Mouse (Mus musculus): ENCODE measurements around the gene Dmxl2. TPM values are rescaled to one million over a fixed set of nuclear protein-coding genes. Genes with fewer than 3 reads are reported as not detected.

Gene Dmxl2
- total and polyA plus RNA-seq, 3 experiments: 6.1 to 238 (median 9.1) TPM

GRCm38 (mm10) chr9:54540801-54541200 lies 39.4 kb upstream of the Dmxl2 start:
- Histone ChIP-seq H3K27ac (ENCODE audit: control insufficient read depth, low read depth, low read length) (no peak overlapping the region), H3K27me3 (ENCODE audit: control insufficient read depth in 1 of 2, insufficient read depth in 2 of 2, low read length in 2 of 2) (peaks cover 0 to under 1% of the 10 kb centered on the region in 2 experiments; a peak in 1 of 4 replicates), H3K4me1 (ENCODE audit: control insufficient read depth in 1 of 2, insufficient read depth in 2 of 2, low read length in 2 of 2) (no peaks in the 10 kb centered on the region), H3K4me3 (ENCODE audit: control insufficient read depth in 1 of 2, insufficient read depth in 1 of 2, low read depth in 2 of 2, low read length in 2 of 2) (no peak overlapping the region), H3K79me2 (ENCODE audit: control insufficient read depth, insufficient read depth, low read length, poor library complexity) (no peaks in the 10 kb centered on the region), H3K9ac (ENCODE audit: control insufficient read depth, low read depth, low read length, poor library complexity, severe bottlenecking) (no peak overlapping the region), H3K9me3 (replicated peaks; ENCODE audit: insufficient read depth, low read length) (no peaks in the 10 kb centered on the region), H3K36me3 (ENCODE audit: control insufficient read depth in 1 of 2, insufficient read depth in 2 of 2, low read length in 2 of 2) (no peaks in the 10 kb centered on the region)
- TF ChIP-seq ETS1 (IDR thresholded peaks at IDR 0.05; ENCODE audit: low read depth, low read length): no peak
- TF ChIP-seq TAL1 (IDR thresholded peaks at IDR 0.05; ENCODE audit: low read length): no peak
- TF ChIP-seq E2F4 (IDR thresholded peaks at IDR 0.05; ENCODE audit: borderline replicate concordance, low read depth, low read length): no peak
- TF ChIP-seq HCFC1 (IDR thresholded peaks at IDR 0.05; ENCODE audit: low read depth, low read length): no peak
- no peak for TF ChIP-seq MYC (IDR thresholded peaks at IDR 0.05; ENCODE audit: low read depth, low read length)
- no peak for TF ChIP-seq KAT2A (conservative IDR thresholded peaks at IDR 0.05; ENCODE audit: low read depth, low read length)
- no peak for TF ChIP-seq ZKSCAN1 (IDR thresholded peaks at IDR 0.05; ENCODE audit: low read depth, low read length)
- no peak for TF ChIP-seq CTCF (IDR thresholded peaks at IDR 0.05 in 2 of 3, conservative IDR thresholded peaks at IDR 0.05 in 1 of 3; ENCODE audit: control insufficient read depth in 1 of 3, insufficient read depth in 1 of 3, low read depth in 2 of 3, low read length in 3 of 3, poor library complexity in 1 of 3, severe bottlenecking in 1 of 3)
- TF ChIP-seq EP300 (IDR thresholded peaks at IDR 0.05; ENCODE audit: low read depth in 1 of 2, low read length in 2 of 2): no peak
- TF ChIP-seq JUND (IDR thresholded peaks at IDR 0.05; ENCODE audit: low read depth, low read length): no peak
- no peak for TF ChIP-seq RCOR1 (IDR thresholded peaks at IDR 0.05; ENCODE audit: low read depth, low read length)
- TF ChIP-seq NELFE (IDR thresholded peaks at IDR 0.05; ENCODE audit: low read depth, low read length): no peak
- no peak for DNase-seq (ENCODE audit: low read depth, low spot score)

GRCm38 (mm10) chr9:54538684-54539083 lies 37.3 kb upstream of the Dmxl2 start, which contains the start of gene Sh2d7:
Sh2d7 (plus strand) TSS chr9:54538984.
- no peak within 1 kb of the TSS for H3K4me3 ChIP-seq (ENCODE audit: control insufficient read depth in 1 of 2, insufficient read depth in 1 of 2, low read depth in 2 of 2, low read length in 2 of 2)
- peaks cover 2 to 6% of the 10 kb centered on the region in 2 experiments for H3K27me3 ChIP-seq (ENCODE audit: control insufficient read depth in 1 of 2, insufficient read depth in 2 of 2, low read length in 2 of 2)
- no peak for TF ChIP-seq HCFC1 (IDR thresholded peaks at IDR 0.05; ENCODE audit: low read depth, low read length)
- TF ChIP-seq MAFK (IDR thresholded peaks at IDR 0.05; ENCODE audit: borderline replicate concordance, low read depth, low read length): no peak
- no peaks in the 10 kb centered on the region for H3K4me1 ChIP-seq (ENCODE audit: control insufficient read depth in 1 of 2, insufficient read depth in 2 of 2, low read length in 2 of 2)
- no peak within 1 kb of the TSS for H3K27ac ChIP-seq (ENCODE audit: control insufficient read depth, low read depth, low read length)
- H3K36me3 ChIP-seq (ENCODE audit: control insufficient read depth in 1 of 2, insufficient read depth in 2 of 2, low read length in 2 of 2): no peaks in the 10 kb centered on the region
- no peak within 1 kb of the TSS for H3K9ac ChIP-seq (ENCODE audit: control insufficient read depth, low read depth, low read length, poor library complexity, severe bottlenecking)
- DNase-seq (ENCODE audit: low read depth, low spot score): no peak
- H3K9me3 ChIP-seq (replicated peaks; ENCODE audit: insufficient read depth, low read length): no peaks in the 10 kb centered on the region
- no peaks in the 10 kb centered on the region for H3K79me2 ChIP-seq (ENCODE audit: control insufficient read depth, insufficient read depth, low read length, poor library complexity)

GRCm38 (mm10) chr9:54538244-54538643 lies 36.8 kb upstream of the Dmxl2 start:
- Histone ChIP-seq H3K27me3 (ENCODE audit: control insufficient read depth in 1 of 2, insufficient read depth in 2 of 2, low read length in 2 of 2) (peaks cover 2 to 7% of the 10 kb centered on the region in 2 experiments), H3K4me3 (ENCODE audit: control insufficient read depth in 1 of 2, insufficient read depth in 1 of 2, low read depth in 2 of 2, low read length in 2 of 2) (no peak overlapping the region), H3K36me3 (ENCODE audit: control insufficient read depth in 1 of 2, insufficient read depth in 2 of 2, low read length in 2 of 2) (no peaks in the 10 kb centered on the region), H3K79me2 (ENCODE audit: control insufficient read depth, insufficient read depth, low read length, poor library complexity) (no peaks in the 10 kb centered on the region), H3K9ac (ENCODE audit: control insufficient read depth, low read depth, low read length, poor library complexity, severe bottlenecking) (no peak overlapping the region), H3K4me1 (ENCODE audit: control insufficient read depth in 1 of 2, insufficient read depth in 2 of 2, low read length in 2 of 2) (no peaks in the 10 kb centered on the region), H3K27ac (ENCODE audit: control insufficient read depth, low read depth, low read length) (no peak overlapping the region), H3K9me3 (replicated peaks; ENCODE audit: insufficient read depth, low read length) (no peaks in the 10 kb centered on the region)
- DNase-seq (ENCODE audit: low read depth, low spot score): no peak
- TF ChIP-seq MAFK (IDR thresholded peaks at IDR 0.05; ENCODE audit: borderline replicate concordance, low read depth, low read length) (peak; percentile 56; the same call in 1 of the 2 replicates), HCFC1 (IDR thresholded peaks at IDR 0.05; ENCODE audit: low read depth, low read length) (no peak), ELF1 (IDR thresholded peaks at IDR 0.05; ENCODE audit: low read depth, low read length) (no peak), TAL1 (IDR thresholded peaks at IDR 0.05; ENCODE audit: low read length) (no peak), MYC (IDR thresholded peaks at IDR 0.05; ENCODE audit: low read depth, low read length) (no peak), CHD2 (IDR thresholded peaks at IDR 0.05; ENCODE audit: low read length) (no peak)

Measured in MEL (cell line).